Mouse (Mus musculus) CH12.LX (cell line): ENCODE measurements around the gene Aldh2. TPM values are rescaled to one million over a fixed set of nuclear protein-coding genes. Genes with fewer than 3 reads are reported as not detected.

Experiments
- DNase-seq: peaks from one replicate; pipeline ENCODE4 v3.0.0-alpha.2; 2013; ENCODE audit errors: extremely low read depth
- H3K27ac ChIP-seq: 2 replicates; pipeline ENCODE4 v1.5.1; 2012; ENCODE audit warnings: low read depth, mild to moderate bottlenecking, control low read depth, moderate library complexity; ENCODE audit not compliant: insufficient read depth
- H3K27me3 ChIP-seq: replicated peaks from 2 replicates; pipeline ENCODE3; 2012; ENCODE audit warnings: inconsistent platforms
- H3K36me3 ChIP-seq, 2 experiments: replicated peaks in 1 of 2; 2 replicates each; pipeline versions ENCODE3 to v1.6.1; 2012; ENCODE audit warnings: inconsistent platforms in 1 of 2, low read length in 1 of 2, mild to moderate bottlenecking in 1 of 2, mixed read lengths in 1 of 2, moderate library complexity in 1 of 2; ENCODE audit not compliant: control insufficient read depth in 1 of 2, insufficient read depth in 1 of 2
- H3K4me1 ChIP-seq, 2 experiments: 2 replicates each; pipeline ENCODE4 v1.6.1; 2012; ENCODE audit warnings: inconsistent platforms in 1 of 2, moderate library complexity in 1 of 2; ENCODE audit not compliant: insufficient read depth in 2 of 2, control insufficient read depth in 1 of 2
- H3K4me2 ChIP-seq: 2 replicates; pipeline ENCODE4 v1.6.1; 2012; ENCODE audit warnings: low read depth, mild to moderate bottlenecking, control low read depth; ENCODE audit not compliant: poor library complexity, insufficient read depth, severe bottlenecking
- H3K4me3 ChIP-seq, 3 experiments: fragments of 150-350 bp in 1 of 3; sonication (generic) in 1 of 3; replicated peaks in 1 of 3; 2 replicates each; pipeline versions ENCODE3 to v1.5.1; 2011 to 2012; ENCODE audit warnings: low read depth in 2 of 3, low read length in 2 of 3, mild to moderate bottlenecking in 2 of 3, moderate library complexity in 2 of 3, control low read depth in 1 of 3, improper control_type of control experiment in 1 of 3, inconsistent platforms in 1 of 3, mixed read lengths in 1 of 3; ENCODE audit not compliant: poor library complexity in 1 of 3
- H3K79me2 ChIP-seq: replicated peaks from 2 replicates; pipeline ENCODE4 v1.6.1; 2012; ENCODE audit warnings: mild to moderate bottlenecking, moderate library complexity; ENCODE audit not compliant: control insufficient read depth, poor library complexity, insufficient read depth, severe bottlenecking; ENCODE audit errors: extremely low read depth
- H3K9ac ChIP-seq: 2 replicates; pipeline ENCODE4 v1.6.1; 2012; ENCODE audit warnings: low read depth, mild to moderate bottlenecking, control low read depth, moderate library complexity; ENCODE audit not compliant: insufficient read depth
- H3K9me3 ChIP-seq: replicated peaks from 2 replicates; pipeline ENCODE3; 2012; ENCODE audit warnings: low read length, inconsistent platforms, mixed read lengths
- BHLHE40 ChIP-seq: IDR thresholded peaks from 2 replicates; pipeline ENCODE4 v1.6.1; 2011; ENCODE audit warnings: mild to moderate bottlenecking, low read depth, low read length, improper control_type of control experiment
- CHD1 ChIP-seq: IDR thresholded peaks from 2 replicates; pipeline ENCODE4 v1.6.1; 2012; ENCODE audit warnings: low read depth, low read length, improper control_type of control experiment, inconsistent platforms
- CHD2 ChIP-seq: IDR thresholded peaks from 2 replicates; pipeline ENCODE4 v1.6.1; 2011; ENCODE audit warnings: low read length, improper control_type of control experiment
- CTCF ChIP-seq, 2 experiments: IDR thresholded peaks in 1 of 2; conservative IDR thresholded peaks in 1 of 2; 2 replicates each; pipeline ENCODE4 v1.5.1; 2011 to 2012; ENCODE audit warnings: low read depth in 2 of 2, low read length in 2 of 2, improper control_type of control experiment in 1 of 2, inconsistent platforms in 1 of 2, mild to moderate bottlenecking in 1 of 2, moderate library complexity in 1 of 2
- E2F4 ChIP-seq: IDR thresholded peaks from 2 replicates; pipeline ENCODE4 v1.6.1; 2011; ENCODE audit warnings: low read depth, low read length, improper control_type of control experiment; ENCODE audit not compliant: insufficient replicate concordance
- ELF1 ChIP-seq: IDR thresholded peaks from 2 replicates; pipeline ENCODE4 v1.6.1; 2014; ENCODE audit warnings: low read depth, mild to moderate bottlenecking, inconsistent platforms, low read length, improper control_type of control experiment
- IRF4 ChIP-seq: IDR thresholded peaks from 2 replicates; pipeline ENCODE4 v1.6.1; 2014; ENCODE audit warnings: low read depth, mild to moderate bottlenecking, inconsistent platforms, low read length, improper control_type of control experiment
- JUN ChIP-seq: IDR thresholded peaks from 2 replicates; pipeline ENCODE4 v1.6.1; 2011; ENCODE audit warnings: low read depth, mild to moderate bottlenecking, low read length, improper control_type of control experiment, moderate library complexity; ENCODE audit not compliant: insufficient read depth
- KAT2A ChIP-seq: IDR thresholded peaks from 2 replicates; pipeline ENCODE4 v1.6.1; 2012; ENCODE audit warnings: low read length, improper control_type of control experiment, inconsistent platforms; ENCODE audit not compliant: insufficient replicate concordance
- MAX ChIP-seq: IDR thresholded peaks from 2 replicates; pipeline ENCODE4 v1.6.1; 2011; ENCODE audit warnings: low read length, improper control_type of control experiment
- MEF2A ChIP-seq: IDR thresholded peaks from 2 replicates; pipeline ENCODE4 v1.6.1; 2014; ENCODE audit warnings: low read depth, mild to moderate bottlenecking, inconsistent platforms, low read length, improper control_type of control experiment, borderline replicate concordance
- NELFE ChIP-seq: IDR thresholded peaks from 2 replicates; pipeline ENCODE4 v1.6.1; 2011; ENCODE audit warnings: low read depth, low read length, improper control_type of control experiment
- POLR2AphosphoS2 ChIP-seq: IDR thresholded peaks from 2 replicates; pipeline ENCODE4 v1.6.1; 2011; ENCODE audit warnings: low read depth, low read length, improper control_type of control experiment
- RAD21 ChIP-seq: IDR thresholded peaks from 2 replicates; pipeline ENCODE4 v1.6.1; 2011; ENCODE audit warnings: low read depth, mild to moderate bottlenecking, low read length, improper control_type of control experiment, moderate library complexity
- RCOR1 ChIP-seq: conservative IDR thresholded peaks from 2 replicates; pipeline ENCODE4 v1.6.1; 2012; ENCODE audit warnings: low read depth, mild to moderate bottlenecking, inconsistent platforms, low read length, improper control_type of control experiment
- SIN3A ChIP-seq: IDR thresholded peaks from 2 replicates; pipeline ENCODE4 v1.6.1; 2012; ENCODE audit warnings: low read length, improper control_type of control experiment, inconsistent platforms
- SMC3 ChIP-seq: IDR thresholded peaks from 2 replicates; pipeline ENCODE4 v1.6.1; 2011; ENCODE audit warnings: low read depth, low read length, improper control_type of control experiment
- TBP ChIP-seq: conservative IDR thresholded peaks from 2 replicates; pipeline ENCODE4 v1.6.1; 2011; ENCODE audit warnings: low read depth, low read length, improper control_type of control experiment
- USF1 ChIP-seq: IDR thresholded peaks from 2 replicates; pipeline ENCODE4 v1.6.1; 2014; ENCODE audit warnings: low read depth, mild to moderate bottlenecking, inconsistent platforms, low read length, improper control_type of control experiment
- ZKSCAN1 ChIP-seq: IDR thresholded peaks from 2 replicates; pipeline ENCODE4 v1.6.1; 2012; ENCODE audit warnings: low read depth, inconsistent platforms, low read length, improper control_type of control experiment, borderline replicate concordance
- ZMIZ1 ChIP-seq: IDR thresholded peaks from 2 replicates; pipeline ENCODE4 v1.6.1; 2012; ENCODE audit warnings: low read depth, mild to moderate bottlenecking, inconsistent platforms, low read length, improper control_type of control experiment
- ZNF384 ChIP-seq: IDR thresholded peaks from 2 replicates; pipeline ENCODE4 v1.6.1; 2012; ENCODE audit warnings: low read depth, low read length, improper control_type of control experiment, inconsistent platforms
- dilution Hi-C: fragments of 300-500 bp; cut with MboI; formaldehyde crosslinking; loops from 2 replicates; pipeline ENCODE4 v1.14.3; 2020; ENCODE audit warnings: low sequenced_read_pairs; ENCODE audit not compliant: extremely low pct_unique_long_range_greater_than_20kb, extremely low pct_ligation_motif_present
- in situ Hi-C: fragments of 300-500 bp; cut with MboI; formaldehyde crosslinking; loops from 3 replicates; pipeline ENCODE4 v1.14.3; 2019; ENCODE audit warnings: low sequenced_read_pairs, low pct_ligation_motif_present, low pct_unique_long_range_greater_than_20kb, mixed read lengths
- polyA plus RNA-seq: library from polyadenylated mRNA; unstranded; fragments of >175 nt; gene quantifications from 2 replicates; pipeline ENCODE4 v1.2.1, GENCODE M21; 2012; ENCODE audit warnings: low read depth; ENCODE audit not compliant: insufficient read length
- total RNA-seq, 2 experiments: library from RNA; depleted of rRNA; stranded (reverse); fragments of 300-350 nt in 1 of 2; fragments of >200 nt in 1 of 2; gene quantifications; 2 replicates each; pipeline ENCODE4 v1.2.3; 2012 to 2014

Gene Aldh2
- total and polyA plus RNA-seq, 3 experiments = 58.9 to 139 (median 73.9) TPM

- in situ Hi-C loops = loop anchor here (5.0 kb wide), 1 partner anchor 33 kb away; no protein-coding TSS in a partner anchor
- DNase-seq = no peak
- Histone ChIP-seq H3K4me3 (no peak overlapping the region), H3K27ac (no peak overlapping the region), H3K9me3 (no peaks in the 10 kb centered on the region), H3K27me3 (no peaks in the 10 kb centered on the region), H3K4me2 (no peak overlapping the region), H3K4me1 (peaks cover 23 to 61% of the 10 kb centered on the region in 2 experiments), H3K9ac (no peak overlapping the region), H3K36me3 (peaks cover 0 to 12% of the 10 kb centered on the region in 2 experiments), H3K79me2 (no peaks in the 10 kb centered on the region)
- dilution Hi-C loops = no loop called here
- TF ChIP-seq CHD1 = no peak
- TF ChIP-seq KAT2A = no peak
- no peak for TF ChIP-seq RAD21
- no peak for TF ChIP-seq JUN
- TF ChIP-seq MAX = no peak
- TF ChIP-seq SIN3A = no peak
These were observed 7.9 kb downstream of the Aldh2 start for GRCm38 (mm10) chr5:121585699-121586098.

- dilution Hi-C loops = no loop called here
- in situ Hi-C loops = loop anchor here (5.0 kb wide), 1 partner anchor 33 kb away; no protein-coding TSS in a partner anchor
- TF ChIP-seq BHLHE40 (no peak), POLR2AphosphoS2 (no peak), ZNF384 (peak; percentile 85)
These were observed 8.6 kb downstream of the Aldh2 start for GRCm38 (mm10) chr5:121585005-121585404.

GRCm38 (mm10) chr5:121583765-121584501 lies 9.7 kb downstream of the Aldh2 start:
- H3K4me2 ChIP-seq = no peak overlapping the region
- peak; percentile 38 for DNase-seq

More at GRCm38 (mm10) chr5:121585005-121585404, 8.6 kb downstream of the Aldh2 start:
- DNase-seq = no peak
- H3K4me2 ChIP-seq = no peak overlapping the region
- H3K9ac ChIP-seq = no peak overlapping the region
- H3K79me2 ChIP-seq = no peaks in the 10 kb centered on the region
- H3K4me3 ChIP-seq = no peak overlapping the region
- peaks cover 0 to 16% of the 10 kb centered on the region in 2 experiments for H3K36me3 ChIP-seq
- no peaks in the 10 kb centered on the region for H3K9me3 ChIP-seq
- no peak overlapping the region for H3K27ac ChIP-seq
- H3K4me1 ChIP-seq = peaks cover 23 to 61% of the 10 kb centered on the region in 2 experiments
- H3K27me3 ChIP-seq = no peaks in the 10 kb centered on the region

More at GRCm38 (mm10) chr5:121583765-121584501, 9.7 kb downstream of the Aldh2 start:
- Histone ChIP-seq H3K79me2 (no peaks in the 10 kb centered on the region), H3K9ac (no peak overlapping the region), H3K36me3 (peaks cover 8 to 24% of the 10 kb centered on the region in 2 experiments), H3K9me3 (no peaks in the 10 kb centered on the region), H3K27me3 (no peaks in the 10 kb centered on the region), H3K27ac (no peak overlapping the region), H3K4me1 (peaks cover 23 to 61% of the 10 kb centered on the region in 2 experiments), H3K4me3 (no peak overlapping the region)
- TF ChIP-seq SIN3A (no peak), SMC3 (peak; percentile 62), MEF2A (no peak), RCOR1 (no peak), BHLHE40 (no peak), CHD2 (no peak), CTCF (conservative IDR thresholded peaks at IDR 0.05 in 1 of 2, IDR thresholded peaks at IDR 0.05 in 1 of 2; ENCODE audit: low read depth in 2 of 2, low read length in 2 of 2) (peak in 1 of 2 experiments; percentile 63; a peak in 2 of 4 replicates), RAD21 (peak; percentile 14), NELFE (no peak), ELF1 (no peak), ZMIZ1 (no peak), ZNF384 (no peak), USF1 (no peak), E2F4 (no peak), IRF4 (0 out of 2 replicates have a peak, but pooled peaks have one; percentile 18), ZKSCAN1 (no peak), TBP (no peak)
- in situ Hi-C loops = no loop called here
- dilution Hi-C loops = no loop called here
